ENCODE assay signal across 29 mouse cellular contexts in the genomic region with DNA sequence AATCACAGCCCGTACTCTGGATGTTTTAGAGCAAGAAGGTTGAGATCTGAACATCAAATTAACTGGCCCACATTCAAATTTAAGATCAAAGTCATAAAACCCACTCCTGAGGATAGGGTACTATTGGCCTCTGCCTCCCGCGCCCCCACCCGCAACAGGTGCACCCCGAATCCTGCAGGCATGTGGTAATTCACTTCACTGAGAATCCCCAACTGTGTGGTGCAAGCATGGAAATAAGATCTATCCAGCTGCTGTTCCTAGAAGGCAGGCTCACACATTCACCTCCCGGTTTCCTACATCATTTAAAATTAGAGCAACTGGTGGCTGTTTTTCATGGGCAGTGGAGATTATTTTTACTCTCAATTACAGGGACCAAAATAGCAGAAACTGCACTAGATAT.
DNase-seq lines count a peak whose midpoint lies in the region; ATAC-seq and TF ChIP-seq lines count a peak whose summit lies in the region.
"Had no signal": no experiment of that assay in that cellular context is flagged by ENCODE, and none has a peak within 500 bp of the region (broad histone marks: within the 10 kb centered on the region; RNA-seq: fewer than 3 reads in every experiment).

No protein-coding gene starts in this region.

- H3K4me2 ChIP-seq in embryonic facial prominence, embryonic 14.5 days (ENCODE audit: low read depth, low read length), result no peak overlapping the region
- no peak overlapping the region for H3K4me2 ChIP-seq in limb, embryonic 13.5 days (replicated peaks)
- H3K4me2 ChIP-seq in myocyte (ENCODE audit: low read depth), result no peak overlapping the region
- H3K4me2 ChIP-seq: embryonic facial prominence, embryonic 12.5 days; embryonic facial prominence, embryonic 15.5 days; forebrain, embryonic 13.5 days; forebrain, embryonic 15.5 days had no signal

- 0 out of 2 replicates have a peak, but pooled peaks have one; percentile 30 for ATAC-seq in embryonic facial prominence, embryonic 14.5 days (ENCODE audit: low read depth)
- ATAC-seq in limb, embryonic 13.5 days (ENCODE audit: low FRiP score, low read depth), result peak; percentile 67; the same call in 1 of the 2 replicates
- ATAC-seq: activated CD4-positive, CD25-positive, alpha-beta regulatory T cell, adult 4 months; CD4-positive, CD25-positive, alpha-beta regulatory T cell, adult 4 months; forebrain, embryonic 13.5 days; forebrain, embryonic 15.5 days; forebrain, postnatal 0 days; Patski had no signal

- H3K27me3 ChIP-seq in embryonic facial prominence, embryonic 14.5 days (replicated peaks; ENCODE audit: control insufficient read depth, insufficient read depth, low read length), result no peaks in the 10 kb centered on the region
- no peaks in the 10 kb centered on the region for H3K27me3 ChIP-seq in embryonic facial prominence, embryonic 10.5 days (replicated peaks; ENCODE audit: low read depth, poor library complexity, severe bottlenecking)
- no peaks in the 10 kb centered on the region for H3K27me3 ChIP-seq in limb, embryonic 13.5 days
- H3K27me3 ChIP-seq in limb, embryonic 10.5 days (ENCODE audit: low read depth, poor library complexity, severe bottlenecking), result no peaks in the 10 kb centered on the region
- no peaks in the 10 kb centered on the region for H3K27me3 ChIP-seq in myocyte (ENCODE audit: control insufficient read depth, insufficient read depth, insufficient read length)
- H3K27me3 ChIP-seq: CH12.LX; embryonic facial prominence, embryonic 12.5 days; embryonic facial prominence, embryonic 15.5 days; forebrain, embryonic 13.5 days; forebrain, embryonic 15.5 days; Patski had no signal

- no peak overlapping the region for H3K4me3 ChIP-seq in embryonic facial prominence, embryonic 14.5 days (ENCODE audit: low read depth, low read length)
- H3K4me3 ChIP-seq in embryonic facial prominence, embryonic 10.5 days, result no peak overlapping the region
- no peak overlapping the region for H3K4me3 ChIP-seq in limb, embryonic 13.5 days
- H3K4me3 ChIP-seq in limb, embryonic 10.5 days, result no peak overlapping the region
- no peak overlapping the region for H3K4me3 ChIP-seq in myocyte
- H3K4me3 ChIP-seq: embryonic facial prominence, embryonic 12.5 days; embryonic facial prominence, embryonic 15.5 days; erythroblast, embryonic 14.5 days; forebrain, embryonic 13.5 days; forebrain, embryonic 15.5 days had no signal

- H3K79me2 ChIP-seq in myocyte (ENCODE audit: control insufficient read depth, insufficient read depth), result no peaks in the 10 kb centered on the region

- TF ChIP-seq POLR2A in myocyte (IDR thresholded peaks at IDR 0.05; ENCODE audit: insufficient read length, low read depth), result no peak

- no peaks in the 10 kb centered on the region for H3K36me3 ChIP-seq in embryonic facial prominence, embryonic 14.5 days (ENCODE audit: control insufficient read depth, insufficient read depth, low read length)
- no peaks in the 10 kb centered on the region for H3K36me3 ChIP-seq in embryonic facial prominence, embryonic 10.5 days (replicated peaks)
- no peaks in the 10 kb centered on the region for H3K36me3 ChIP-seq in limb, embryonic 13.5 days
- no peaks in the 10 kb centered on the region for H3K36me3 ChIP-seq in limb, embryonic 10.5 days
- H3K36me3 ChIP-seq in myocyte (ENCODE audit: control insufficient read depth, insufficient read depth), result no peaks in the 10 kb centered on the region
- H3K36me3 ChIP-seq: embryonic facial prominence, embryonic 12.5 days; embryonic facial prominence, embryonic 15.5 days; forebrain, embryonic 15.5 days; G1E had no signal

- H3K27ac ChIP-seq in embryonic facial prominence, embryonic 14.5 days (replicated peaks; ENCODE audit: low read depth, low read length), result no peak overlapping the region
- H3K27ac ChIP-seq in embryonic facial prominence, embryonic 10.5 days (replicated peaks), result no peak overlapping the region
- H3K27ac ChIP-seq in limb, embryonic 13.5 days, result no peak overlapping the region
- H3K27ac ChIP-seq in limb, embryonic 10.5 days, result no peak overlapping the region
- H3K27ac ChIP-seq: embryonic facial prominence, embryonic 12.5 days; embryonic facial prominence, embryonic 15.5 days; forebrain, embryonic 13.5 days; forebrain, embryonic 15.5 days had no signal

- H3ac ChIP-seq in myocyte (ENCODE audit: control insufficient read depth, insufficient read length), result no peak overlapping the region

- peak; percentile 61 for DNase-seq in embryonic facial prominence, embryonic 14.5 days (ENCODE audit: low spot score)
- no peak for DNase-seq in embryonic facial prominence, embryonic 10.5 days (ENCODE audit: low spot score)
- DNase-seq in limb, embryonic 10.5 days (ENCODE audit: low spot score), result no peak
- peak; percentile 10 for DNase-seq in brain, adult 2 months (ENCODE audit: low read depth, low spot score)
- DNase-seq in heart, postnatal 10 days, result no peak
- DNase-seq: adrenal gland, adult 8-10 months; adrenal gland, postnatal 14 days; adrenal gland, postnatal 36 days; B cell, adult 2 months; cerebellum, adult 11 months; cerebellum, adult 18-20 months; cerebellum, adult 8-10 months; cerebellum, adult 9-11 months; cerebellum, postnatal 14 days; cerebellum, postnatal 36 days; embryo, embryonic 11 days; forebrain, postnatal 0 days had no signal

- WGBS in embryonic facial prominence, embryonic 14.5 days, result 86% methylated on average over 6 of the region's 6 CpGs
- 91% methylated on average over 6 of the region's 6 CpGs for WGBS in embryonic facial prominence, embryonic 10.5 days
- WGBS in limb, embryonic 13.5 days, result 86% methylated on average over 6 of the region's 6 CpGs
- 95% methylated on average over 6 of the region's 6 CpGs for WGBS in limb, embryonic 10.5 days

- H3K4me1 ChIP-seq in embryonic facial prominence, embryonic 14.5 days (ENCODE audit: control insufficient read depth, insufficient read depth, low read length), result no peaks in the 10 kb centered on the region
- no peaks in the 10 kb centered on the region for H3K4me1 ChIP-seq in embryonic facial prominence, embryonic 10.5 days
- no peaks in the 10 kb centered on the region for H3K4me1 ChIP-seq in limb, embryonic 13.5 days
- no peaks in the 10 kb centered on the region for H3K4me1 ChIP-seq in limb, embryonic 10.5 days
- H3K4me1 ChIP-seq: embryonic facial prominence, embryonic 12.5 days; embryonic facial prominence, embryonic 15.5 days; forebrain, embryonic 13.5 days; forebrain, embryonic 15.5 days had no signal

- H3K9me3 ChIP-seq in embryonic facial prominence, embryonic 14.5 days (ENCODE audit: control insufficient read depth, low read length), result no peaks in the 10 kb centered on the region
- no peaks in the 10 kb centered on the region for H3K9me3 ChIP-seq in embryonic facial prominence, embryonic 10.5 days
- no peaks in the 10 kb centered on the region for H3K9me3 ChIP-seq in limb, embryonic 13.5 days
- H3K9me3 ChIP-seq in limb, embryonic 10.5 days (replicated peaks), result no peaks in the 10 kb centered on the region
- H3K9me3 ChIP-seq: embryonic facial prominence, embryonic 12.5 days; embryonic facial prominence, embryonic 15.5 days; forebrain, embryonic 13.5 days; forebrain, embryonic 15.5 days had no signal

- no peak overlapping the region for H3K9ac ChIP-seq in embryonic facial prominence, embryonic 14.5 days (ENCODE audit: low read depth, low read length)
- H3K9ac ChIP-seq in limb, embryonic 13.5 days, result no peak overlapping the region
- H3K9ac ChIP-seq: embryonic facial prominence, embryonic 12.5 days; embryonic facial prominence, embryonic 15.5 days; forebrain, embryonic 13.5 days; forebrain, embryonic 15.5 days; forebrain, postnatal 0 days had no signal

- intact Hi-C loops in heart, postnatal 10 days (cut with DNase I), result no loop called here

TF ChIP-seq in myocyte, 11 proteins besides CTCF, POLR2A, EP300 and RAD21:
- TF ChIP-seq TCF3 (IDR thresholded peaks at IDR 0.05; ENCODE audit: insufficient read length, low read depth), result peak; percentile 35
- TF ChIP-seq SRF (IDR thresholded peaks at IDR 0.05; ENCODE audit: control insufficient read depth, insufficient read length, low read depth), result no peak
- TF ChIP-seq POLR2AphosphoS2 (IDR thresholded peaks at IDR 0.05; ENCODE audit: insufficient read length, low read depth), result no peak
- TF ChIP-seq MYOG (IDR thresholded peaks at IDR 0.05; ENCODE audit: control insufficient read depth in 1 of 3, insufficient read depth in 1 of 3, insufficient read length in 2 of 3, low read depth in 2 of 3), result peak; percentile 83 to 94 (median 93)
- TF ChIP-seq MYOD1 (IDR thresholded peaks at IDR 0.05; ENCODE audit: control insufficient read depth in 1 of 3, insufficient read length in 2 of 3, low read depth in 2 of 3), result peak; percentile 87 to 95 (median 88)
- no peak for TF ChIP-seq MAX (IDR thresholded peaks at IDR 0.05; ENCODE audit: low read depth)
- TF ChIP-seq E2F4 (IDR thresholded peaks at IDR 0.05; ENCODE audit: insufficient read depth), result no peak
- peak; percentile 73; the same call in 1 of the 2 replicates for TF ChIP-seq CEBPB (IDR thresholded peaks at IDR 0.05; ENCODE audit: insufficient read depth, poor library complexity, severe bottlenecking)
- TF ChIP-seq REST (IDR thresholded peaks at IDR 0.05; ENCODE audit: insufficient read depth, insufficient read length), result no peak
- TF ChIP-seq TCF12 (IDR thresholded peaks at IDR 0.05; ENCODE audit: insufficient read depth, poor library complexity, severe bottlenecking), result peak; percentile 90
- no peak for TF ChIP-seq USF1 (IDR thresholded peaks at IDR 0.05; ENCODE audit: low read depth)

Comparison
In these comparisons a context has a peak if more than half of its experiments do, and no peak if none do; other contexts are left out.
1. DNase-seq: peak in embryonic facial prominence, embryonic 14.5 days (single experiment) and brain, adult 2 months (single experiment); none in embryonic facial prominence, embryonic 10.5 days (single experiment), limb, embryonic 10.5 days (single experiment) and heart, postnatal 10 days (0 of 2).